Comparison of ENCODE assay signal across 19 mouse cellular contexts in genomic region chr8:86234696-86235095, GRCm38 (mm10).
DNase-seq lines count a peak whose midpoint lies in the region; ATAC-seq lines count a peak whose summit lies in the region.
"Had no signal": no experiment of that assay in that cellular context is flagged by ENCODE, and none has a peak within 500 bp of the region (broad histone marks: within the 10 kb centered on the region; RNA-seq: fewer than 3 reads in every experiment).

No protein-coding gene starts in this region.

- intact Hi-C loops in heart, postnatal 25 days (cut with DNase I): no loop called here

- no peak for ATAC-seq in cerebellum, adult (ENCODE audit: insufficient number of reproducible peaks, low FRiP score, low TSS enrichment)
- ATAC-seq: activated CD4-positive, CD25-positive, alpha-beta regulatory T cell, adult 4 months; CD4-positive, CD25-positive, alpha-beta regulatory T cell, adult 4 months; forebrain, embryonic 13.5 days; forebrain, embryonic 15.5 days; forebrain, postnatal 0 days; Patski had no signal

- peak; percentile 0 for DNase-seq in adrenal gland, postnatal 10 days
- DNase-seq in adrenal gland, adult 18-20 months (ENCODE audit: low spot score in 2 of 2): no peak
- DNase-seq in cerebellum, adult 9-10 months: peak; percentile 1
- DNase-seq in heart, adult 11 months: peak; percentile 84
- no peak for DNase-seq in heart, postnatal 25 days (ENCODE audit: low spot score)
- DNase-seq in testis, postnatal 10 days (ENCODE audit: low spot score): peak; percentile 30
- DNase-seq in testis, postnatal 14 days (ENCODE audit: low spot score): no peak
- DNase-seq: adrenal gland, adult 2 months; adrenal gland, postnatal 14 days; adrenal gland, postnatal 36 days; B cell, adult 2 months; cerebellum, adult 11 months; forebrain, postnatal 0 days had no signal

Comparison
In these comparisons a context has a peak if more than half of its experiments do, and no peak if none do; other contexts are left out.
1. DNase-seq: peak in adrenal gland, postnatal 10 days (single experiment), cerebellum, adult 9-10 months (single experiment), heart, adult 11 months (single experiment) and testis, postnatal 10 days (single experiment); none in adrenal gland, adult 18-20 months (0 of 2), heart, postnatal 25 days (single experiment) and testis, postnatal 14 days (single experiment).